In the genomic region with DNA sequence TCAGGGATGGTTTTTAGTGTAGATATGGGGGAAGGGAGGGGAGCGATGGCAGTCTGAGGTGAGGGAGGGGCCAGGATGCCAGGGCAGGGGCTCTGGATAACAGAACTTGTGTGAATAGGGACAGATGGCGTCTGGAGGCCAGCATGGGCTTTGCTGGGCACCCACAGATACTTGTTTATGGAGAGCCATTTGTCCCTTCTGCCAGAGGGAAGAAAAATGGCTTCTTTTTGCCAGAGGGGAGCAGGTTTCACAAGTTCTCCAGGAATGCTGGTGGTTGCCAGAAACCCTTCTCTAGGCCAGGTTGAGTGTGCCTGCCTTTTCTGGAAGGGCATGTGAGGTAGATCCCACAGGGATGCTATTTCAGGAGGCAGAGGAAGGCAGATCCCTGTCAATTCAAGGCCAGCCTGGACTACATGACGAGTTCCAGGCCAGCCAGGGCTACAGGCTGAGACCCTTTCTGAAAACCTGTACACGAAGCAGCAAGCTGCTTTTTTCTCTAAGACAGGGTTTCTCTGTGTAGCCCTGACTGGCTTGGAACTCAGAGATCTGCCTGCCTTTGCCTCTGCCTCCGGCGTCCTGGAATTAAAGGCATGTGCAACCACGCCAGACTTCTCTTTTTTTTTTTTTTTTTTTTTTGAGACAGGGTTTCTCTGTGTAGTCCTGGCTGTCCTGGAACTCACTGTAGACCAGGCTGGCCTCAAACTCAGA, we compare ENCODE assay signal across 19 mouse cellular contexts. TPM values are rescaled to one million over a fixed set of nuclear protein-coding genes. Genes with fewer than 3 reads are reported as not detected.
DNase-seq lines count a peak whose midpoint lies in the region; ATAC-seq and TF ChIP-seq lines count a peak whose summit lies in the region.
"Had no signal": no experiment of that assay in that cellular context is flagged by ENCODE, and none has a peak within 500 bp of the region (broad histone marks: within the 10 kb centered on the region; RNA-seq: fewer than 3 reads in every experiment).

No protein-coding gene starts in this region.

- no peak overlapping the region for H3K27ac ChIP-seq in intestine, embryonic 15.5 days
- no peak overlapping the region for H3K27ac ChIP-seq in intestine, embryonic 16.5 days (ENCODE audit: low read length)
- peak overlapping the region; percentile 84 for H3K27ac ChIP-seq in brown adipose tissue, adult 24 weeks (replicated peaks; ENCODE audit: low read depth, low read length)
- H3K27ac ChIP-seq in liver, postnatal 0 days (ENCODE audit: low read depth) = peak overlapping the region; percentile 64
- H3K27ac ChIP-seq: embryonic facial prominence, embryonic 13.5 days; forebrain, embryonic 10.5 days; lung, embryonic 15.5 days had no signal

- no peak overlapping the region for H3K9ac ChIP-seq in intestine, embryonic 15.5 days
- no peak overlapping the region for H3K9ac ChIP-seq in intestine, embryonic 16.5 days (ENCODE audit: low read depth, low read length)
- no peak overlapping the region for H3K9ac ChIP-seq in liver, postnatal 0 days (replicated peaks)
- H3K9ac ChIP-seq: embryonic facial prominence, embryonic 13.5 days; lung, embryonic 15.5 days had no signal

- DNase-seq in cerebellum, adult 11-12 months = peak; percentile 26
- no peak for DNase-seq in cerebellum, adult 11 months
- DNase-seq in liver, postnatal 0 days = no peak
- no peak for DNase-seq in left cerebral cortex, postnatal 14 days (ENCODE audit: low spot score in 2 of 2)
- no peak for DNase-seq in retina, postnatal 1 day
- DNase-seq: adrenal gland, adult 8-10 months; heart, postnatal 14 days; kidney, adult 8-10 months; layer of hippocampus, postnatal 36 days; thymus, postnatal 14 days had no signal

- TF ChIP-seq EP300 in liver, postnatal 0 days (IDR thresholded peaks at IDR 0.05; ENCODE audit: low read depth) = no peak

- no peaks in the 10 kb centered on the region for H3K9me3 ChIP-seq in intestine, embryonic 15.5 days
- H3K9me3 ChIP-seq in intestine, embryonic 16.5 days (ENCODE audit: control insufficient read depth, low read length) = no peaks in the 10 kb centered on the region
- no peaks in the 10 kb centered on the region for H3K9me3 ChIP-seq in liver, postnatal 0 days (ENCODE audit: low read length)
- H3K9me3 ChIP-seq: embryonic facial prominence, embryonic 13.5 days; forebrain, embryonic 10.5 days; lung, embryonic 15.5 days had no signal

- H3K27me3 ChIP-seq in intestine, embryonic 15.5 days (replicated peaks) = no peaks in the 10 kb centered on the region
- H3K27me3 ChIP-seq in intestine, embryonic 16.5 days (replicated peaks; ENCODE audit: control insufficient read depth, insufficient read depth, low read length) = no peaks in the 10 kb centered on the region
- no peaks in the 10 kb centered on the region for H3K27me3 ChIP-seq in liver, postnatal 0 days (ENCODE audit: insufficient read depth, low read length)
- H3K27me3 ChIP-seq: embryonic facial prominence, embryonic 13.5 days; lung, embryonic 15.5 days had no signal

- H3K4me1 ChIP-seq in intestine, embryonic 15.5 days (replicated peaks) = no peaks in the 10 kb centered on the region
- H3K4me1 ChIP-seq in intestine, embryonic 16.5 days (ENCODE audit: control insufficient read depth, insufficient read depth, low read length) = no peaks in the 10 kb centered on the region
- H3K4me1 ChIP-seq in brown adipose tissue, adult 24 weeks (ENCODE audit: control insufficient read depth, insufficient read depth, insufficient read length, low read length) = peaks cover 2% of the 10 kb centered on the region; the same call in 1 of the 2 replicates
- peaks cover 29% of the 10 kb centered on the region for H3K4me1 ChIP-seq in liver, postnatal 0 days (ENCODE audit: insufficient read depth)
- H3K4me1 ChIP-seq: embryonic facial prominence, embryonic 13.5 days; lung, embryonic 15.5 days had no signal

- peak; percentile 26; the same call in 1 of the 2 replicates for ATAC-seq in intestine, embryonic 15.5 days
- no peak for ATAC-seq in intestine, embryonic 16.5 days
- ATAC-seq in liver, postnatal 0 days = no peak
- ATAC-seq: hindbrain, embryonic 16.5 days; midbrain, embryonic 16.5 days had no signal

- no peak overlapping the region for H3K4me3 ChIP-seq in intestine, embryonic 15.5 days (replicated peaks)
- H3K4me3 ChIP-seq in intestine, embryonic 16.5 days (ENCODE audit: low read length) = no peak overlapping the region
- no peak overlapping the region for H3K4me3 ChIP-seq in brown adipose tissue, adult 24 weeks (ENCODE audit: insufficient read depth, low read depth, low read length)
- H3K4me3 ChIP-seq in liver, postnatal 0 days (ENCODE audit: low read depth, low read length) = no peak overlapping the region
- H3K4me3 ChIP-seq: embryonic facial prominence, embryonic 13.5 days; forebrain, embryonic 10.5 days; lung, embryonic 15.5 days had no signal

- no peak overlapping the region for H3K4me2 ChIP-seq in intestine, embryonic 15.5 days (replicated peaks)
- no peak overlapping the region for H3K4me2 ChIP-seq in intestine, embryonic 16.5 days (ENCODE audit: low read depth, low read length)
- 0 out of 2 replicates have a peak overlapping the region, but pooled peaks have one; percentile 10 for H3K4me2 ChIP-seq in liver, postnatal 0 days (ENCODE audit: low read depth, low read length)
- H3K4me2 ChIP-seq: embryonic facial prominence, embryonic 13.5 days; lung, embryonic 15.5 days had no signal

- H3K36me3 ChIP-seq in intestine, embryonic 15.5 days = no peaks in the 10 kb centered on the region
- H3K36me3 ChIP-seq in intestine, embryonic 16.5 days (ENCODE audit: control insufficient read depth, insufficient read depth, low read length) = no peaks in the 10 kb centered on the region
- H3K36me3 ChIP-seq in liver, postnatal 0 days (replicated peaks; ENCODE audit: insufficient read depth, low read length) = no peaks in the 10 kb centered on the region
- H3K36me3 ChIP-seq: embryonic facial prominence, embryonic 13.5 days; forebrain, embryonic 10.5 days; lung, embryonic 15.5 days had no signal

- no peak for TF ChIP-seq CTCF in liver, postnatal 0 days (IDR thresholded peaks at IDR 0.05; ENCODE audit: low read depth)

- intact Hi-C loops in left cerebral cortex, postnatal 14 days (cut with DNase I) = no loop called here

- 47% methylated on average over 7 of the region's 7 CpGs for WGBS in intestine, embryonic 15.5 days
- WGBS in intestine, embryonic 16.5 days = 66% methylated on average over 7 of the region's 7 CpGs
- 62% methylated on average over 7 of the region's 7 CpGs for WGBS in liver, postnatal 0 days (ENCODE audit: insufficient replicate concordance)

RNA-seq across cellular contexts. Expression of a gene that starts 4.5 kb away (rescaled TPM):
- 0.18 and 0.21 TPM in 2 replicates for polyA plus RNA-seq in intestine, embryonic 15.5 days (2015; fragmentation: Nextera tagmentation; extraction: Ambion mirVana)
- polyA plus RNA-seq in intestine, embryonic 16.5 days (2015; fragmentation: Nextera tagmentation; extraction: Ambion mirVana) = 0.40 TPM in 1 of 2 replicates, not detected in the other
- polyA plus RNA-seq in brown adipose tissue, adult 24 weeks (2012; ENCODE audit: insufficient read depth, insufficient read length, missing spikeins) = not detected in 2 replicates
- polyA plus RNA-seq in liver, postnatal 0 days (2015; fragmentation: Nextera tagmentation; extraction: Ambion mirVana) = 0.41 and 0.54 TPM in 2 replicates
- total RNA-seq in left cerebral cortex, postnatal 14 days (2021) = not detected
- total RNA-seq: adrenal gland, adult 8-10 months; heart, postnatal 14 days; layer of hippocampus, postnatal 36 days had no signal
- polyA plus RNA-seq: gonadal fat pad, adult 2 months had no signal

RNA-seq across cellular contexts. Expression of a gene that starts 8.8 kb away (rescaled TPM):
- polyA plus RNA-seq in intestine, embryonic 15.5 days (2015; fragmentation: Nextera tagmentation; extraction: Ambion mirVana) = 37.5 and 39.1 TPM in 2 replicates
- polyA plus RNA-seq in intestine, embryonic 16.5 days (2015; fragmentation: Nextera tagmentation; extraction: Ambion mirVana) = 37.6 and 41.6 TPM in 2 replicates
- 13.6 and 26.9 TPM in 2 replicates for polyA plus RNA-seq in brown adipose tissue, adult 24 weeks (2012; ENCODE audit: insufficient read depth, insufficient read length, missing spikeins)
- 12.6 and 13.0 TPM in 2 replicates for polyA plus RNA-seq in liver, postnatal 0 days (2015; fragmentation: Nextera tagmentation; extraction: Ambion mirVana)
- total RNA-seq in left cerebral cortex, postnatal 14 days (2021) = 10 to 100 TPM; 25.4 to 29.3 TPM

RNA-seq across cellular contexts. Expression of a gene that starts 10.0 kb away (rescaled TPM):
- 5.7 and 7.1 TPM in 2 replicates for polyA plus RNA-seq in intestine, embryonic 15.5 days (2015; fragmentation: Nextera tagmentation; extraction: Ambion mirVana)
- polyA plus RNA-seq in intestine, embryonic 16.5 days (2015; fragmentation: Nextera tagmentation; extraction: Ambion mirVana) = 5.9 and 7.0 TPM in 2 replicates
- polyA plus RNA-seq in brown adipose tissue, adult 24 weeks (2012; ENCODE audit: insufficient read depth, insufficient read length, missing spikeins) = not detected in 2 replicates
- polyA plus RNA-seq in liver, postnatal 0 days (2015; fragmentation: Nextera tagmentation; extraction: Ambion mirVana) = 2.6 and 3.6 TPM in 2 replicates
- total RNA-seq in left cerebral cortex, postnatal 14 days (2021) = 1 to 10 TPM; 3.1 to 3.7 TPM

RNA-seq across cellular contexts. Expression of a gene that starts 15.3 kb away (rescaled TPM):
- polyA plus RNA-seq in intestine, embryonic 15.5 days (2015; fragmentation: Nextera tagmentation; extraction: Ambion mirVana) = 35.6 and 39.3 TPM in 2 replicates
- 44.5 and 45.8 TPM in 2 replicates for polyA plus RNA-seq in intestine, embryonic 16.5 days (2015; fragmentation: Nextera tagmentation; extraction: Ambion mirVana)
- 75.7 and 99.3 TPM in 2 replicates for polyA plus RNA-seq in brown adipose tissue, adult 24 weeks (2012; ENCODE audit: insufficient read depth, insufficient read length, missing spikeins)
- polyA plus RNA-seq in liver, postnatal 0 days (2015; fragmentation: Nextera tagmentation; extraction: Ambion mirVana) = 47.0 and 47.9 TPM in 2 replicates
- total RNA-seq in left cerebral cortex, postnatal 14 days (2021) = 10 to 100 TPM; 23.3 to 35.7 TPM

RNA-seq across cellular contexts. Expression of a gene that starts 15.3 kb away (rescaled TPM):
- 14.4 and 16.2 TPM in 2 replicates for polyA plus RNA-seq in intestine, embryonic 15.5 days (2015; fragmentation: Nextera tagmentation; extraction: Ambion mirVana)
- polyA plus RNA-seq in intestine, embryonic 16.5 days (2015; fragmentation: Nextera tagmentation; extraction: Ambion mirVana) = 12.9 and 15.0 TPM in 2 replicates
- polyA plus RNA-seq in brown adipose tissue, adult 24 weeks (2012; ENCODE audit: insufficient read depth, insufficient read length, missing spikeins) = 9.5 and 11.1 TPM in 2 replicates
- 7.1 and 7.9 TPM in 2 replicates for polyA plus RNA-seq in liver, postnatal 0 days (2015; fragmentation: Nextera tagmentation; extraction: Ambion mirVana)
- 10 to 100 TPM; 29.7 to 35.2 TPM for total RNA-seq in left cerebral cortex, postnatal 14 days (2021)

Comparison
In these comparisons a context has a peak if more than half of its experiments do, and no peak if none do; other contexts are left out.
1. H3K27ac ChIP-seq: peak in brown adipose tissue, adult 24 weeks (single experiment) and liver, postnatal 0 days (single experiment); none in intestine, embryonic 15.5 days (single experiment) and intestine, embryonic 16.5 days (single experiment).